Mouse (Mus musculus) small intestine, adult 2 months (tissue): ENCODE data around the gene Ckap2l.

Source experiments
- CTCF ChIP-seq: fragments of 200-500 bp; IDR thresholded peaks from 2 replicates; pipeline ENCODE4 v1.5.1; 2012; ENCODE audit warnings: low read depth, mild to moderate bottlenecking, control low read depth, inconsistent platforms, low read length, moderate library complexity, mixed read lengths; ENCODE audit not compliant: insufficient replicate concordance, insufficient read length; ENCODE audit errors: extremely low read depth
- POLR2A ChIP-seq: fragments of 200-500 bp; IDR thresholded peaks from 2 replicates; pipeline ENCODE4 v1.6.1; 2012; ENCODE audit warnings: low read depth, mild to moderate bottlenecking, control low read depth, inconsistent platforms, low read length, moderate library complexity

- no peak for TF ChIP-seq POLR2A
- TF ChIP-seq CTCF, result no peak
Observed at GRCm38 (mm10) chr2:129314880-129315279, 17.9 kb upstream of the Ckap2l start.
